Mouse (Mus musculus): ENCODE data around the gene Rtbdn. TPM values are rescaled to one million over a fixed set of nuclear protein-coding genes. Genes with fewer than 3 reads are reported as not detected.

Rtbdn gene
- not detected for total RNA-seq (2023)

DNA sequence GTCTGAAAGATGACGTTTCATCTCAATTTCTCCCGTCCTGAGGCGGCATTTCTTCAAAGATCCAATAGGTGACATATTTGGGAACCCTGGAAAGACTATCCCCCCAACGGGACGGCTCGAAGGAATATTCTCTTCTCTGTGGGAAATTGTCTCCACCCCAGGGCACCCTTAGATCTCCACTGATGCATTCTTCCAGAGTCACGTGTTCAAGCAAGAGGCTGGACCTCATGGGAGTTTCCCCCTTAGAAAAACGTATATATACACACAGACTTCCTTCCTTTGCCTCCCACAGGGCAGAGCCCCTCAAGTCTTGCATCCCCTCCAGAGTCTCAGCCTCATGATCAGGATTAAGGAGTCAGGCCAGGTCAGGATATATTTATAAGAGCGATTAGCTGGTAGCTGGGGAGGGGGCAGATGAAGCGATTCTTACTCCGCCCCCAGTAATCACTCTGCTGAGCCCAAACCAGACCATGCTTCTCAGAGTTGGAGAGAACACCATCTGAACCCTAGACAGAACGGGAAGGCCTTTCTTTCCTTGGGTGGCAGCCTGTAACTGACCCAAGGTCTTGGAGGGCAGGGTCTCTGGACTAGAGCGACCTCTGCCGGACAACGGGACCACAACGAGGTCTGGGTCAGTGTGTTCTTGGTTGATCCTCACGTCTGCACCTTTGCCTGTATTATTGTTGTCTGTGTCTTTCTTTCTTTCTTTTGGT lies at the start of gene Rtbdn:
Gene Rtbdn (plus strand): TSS at position 464 of the 713 bp plus-strand sequence.

GRCm38 (mm10) chr8:84901752-84902151 lies 45.0 kb upstream of the Rtbdn start, which contains the start of gene Klf1:
TSS of gene Klf1 (plus strand) at chr8:84901928.

GRCm38 (mm10) chr8:84908421-84909161 lies 38.2 kb upstream of the Rtbdn start, which contains the start of gene Dnase2a:
TSS of gene Dnase2a (plus strand) at chr8:84908560.

GRCm38 (mm10) chr8:84936962-84937546 lies 9.7 kb upstream of the Rtbdn start, which contains the start of gene Mast1:
TSS of gene Mast1 (minus strand) at chr8:84937359.

DNA sequence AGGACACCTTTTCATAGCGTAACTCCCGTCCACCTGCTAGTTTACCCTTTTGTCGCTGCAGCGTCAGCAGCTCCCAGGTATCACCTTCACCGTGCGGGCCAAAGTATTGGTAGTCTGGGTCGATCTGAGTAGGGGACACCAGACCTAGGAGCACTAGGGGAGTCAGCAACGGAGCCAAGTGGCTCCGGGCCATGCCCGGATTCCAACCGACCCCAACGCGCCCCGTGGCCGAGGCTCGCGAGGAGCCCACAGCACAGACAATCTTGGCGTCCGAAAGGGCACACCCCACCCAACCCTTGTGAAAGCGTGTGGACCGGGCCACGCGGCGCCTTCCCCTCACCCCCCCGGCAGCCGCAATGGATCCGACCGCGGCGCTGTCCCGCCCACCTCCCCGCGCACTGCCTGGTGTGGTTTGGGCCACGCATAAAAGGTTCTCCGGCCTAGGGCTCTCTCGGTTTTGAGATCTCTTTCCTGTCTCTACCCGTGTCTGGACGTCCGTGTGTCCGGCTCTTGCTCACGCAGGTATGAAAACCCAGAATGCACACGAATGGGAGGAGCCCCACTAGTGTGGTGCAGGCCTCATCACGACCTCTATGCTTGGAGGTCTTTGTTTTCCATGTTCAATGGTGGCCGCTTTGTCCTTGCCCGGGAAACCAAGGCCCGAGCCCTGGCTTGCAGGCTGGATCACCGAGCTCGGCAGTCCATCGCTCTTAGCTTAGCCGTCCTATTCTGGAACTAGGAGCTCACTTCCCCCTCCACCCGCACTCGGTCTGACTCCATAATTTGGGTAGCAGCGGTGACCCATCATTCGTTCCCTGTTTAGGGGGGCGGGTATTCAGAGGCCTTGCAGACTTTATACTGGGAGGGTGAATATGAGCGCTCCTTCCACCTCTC lies 22.7 kb downstream of the Rtbdn start, which contains the start of the genes Gm49661, Prdx2 and Rnaseh2a:
Gene Gm49661 (minus strand): TSS at position 193 of the 894 bp plus-strand sequence.
Gene Prdx2 (plus strand): TSS at position 347 of the 894 bp plus-strand sequence.
Gene Rnaseh2a (minus strand): TSS at position 527 of the 894 bp plus-strand sequence.

GRCm38 (mm10) chr8:84978248-84978940 lies 31.6 kb downstream of the Rtbdn start, which contains the start of gene Junb:
TSS of gene Junb (minus strand) at chr8:84978718.

DNA sequence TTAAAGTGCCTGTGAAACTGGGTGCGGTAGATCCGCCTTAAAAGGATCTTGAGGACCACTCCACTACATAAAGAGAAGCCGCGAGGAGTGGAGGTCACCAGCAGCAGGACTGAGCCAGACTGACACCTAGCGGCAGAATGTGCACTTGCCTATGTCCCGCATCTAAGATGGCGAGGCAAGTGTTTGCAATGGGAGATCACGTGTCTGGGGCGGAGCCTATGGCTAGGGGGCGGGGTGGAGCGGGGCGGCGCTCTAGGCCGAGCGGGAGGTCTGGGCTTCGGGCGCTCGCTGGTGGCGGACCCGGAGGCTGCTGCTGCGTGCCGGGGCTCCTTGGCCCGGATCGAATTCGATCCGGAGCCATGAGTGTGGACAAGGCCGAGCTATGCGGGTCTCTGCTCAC lies 43.6 kb downstream of the Rtbdn start, which contains the start of gene Hook2:
Gene Hook2 (plus strand): TSS at position 255 of the 400 bp plus-strand sequence.

Other genes with a start within 250 kb of the Rtbdn start
- 100 to 1,000 TPM; 121 to 155 TPM for gene Lyl1, start 245.5 kb upstream of the Rtbdn start, total RNA-seq (2023)
- gene G430095P16Rik, start 224.0 kb upstream of the Rtbdn start, total RNA-seq (2023): not detected
- gene Nfix, start 146.6 kb upstream of the Rtbdn start, total RNA-seq (2023): 1 to 10 TPM; 2.1 to 3.5 TPM
- gene Dand5, start 124.2 kb upstream of the Rtbdn start, total RNA-seq (2023): 1 to 10 TPM; 3.7 TPM
- gene Gadd45gip1, start 115.5 kb upstream of the Rtbdn start, total RNA-seq (2023): 10 to 100 TPM; 11.6 to 15.1 TPM
- gene Rad23a, start 106.3 kb upstream of the Rtbdn start, total RNA-seq (2023): 10 to 100 TPM; 50.4 to 66.1 TPM
- 100 to 1,000 TPM; 565 to 613 TPM for gene Calr, start 100.1 kb upstream of the Rtbdn start, total RNA-seq (2023)
- gene Farsa, start 90.0 kb upstream of the Rtbdn start, total RNA-seq (2023): 10 to 100 TPM; 77.3 to 81.2 TPM
- gene Syce2, start 74.9 kb upstream of the Rtbdn start, total RNA-seq (2023): 1 to 10 TPM; 5.8 to 8.6 TPM
- 10 to 100 TPM; 22.0 to 32.9 TPM for gene Gcdh, start 53.1 kb upstream of the Rtbdn start, total RNA-seq (2023)
- not detected for gene Klf1, start 45.1 kb upstream of the Rtbdn start, total RNA-seq (2023)
- gene Dnase2a, start 38.4 kb upstream of the Rtbdn start, total RNA-seq (2023): 10 to 100 TPM; 62.8 to 69.8 TPM
- under 1 TPM; 0.30 to 0.32 TPM for gene Mast1, start 9.6 kb upstream of the Rtbdn start, total RNA-seq (2023)
- gene Gm49661, start 22.4 kb downstream of the Rtbdn start, total RNA-seq (2023): not detected
- gene Prdx2, start 22.6 kb downstream of the Rtbdn start, total RNA-seq (2023): 10 to 100 TPM; 49.2 to 58.7 TPM
- gene Rnaseh2a, start 22.8 kb downstream of the Rtbdn start, total RNA-seq (2023): 10 to 100 TPM; 35.8 to 48.7 TPM
- gene Junb, start 31.7 kb downstream of the Rtbdn start, total RNA-seq (2023): 1,000 to 10,000 TPM in 1 of 2 experiments, 100 to 1,000 TPM in 1; 703 to 1,140 TPM
- 1 to 10 TPM; 6.2 to 7.5 TPM for gene Hook2, start 43.6 kb downstream of the Rtbdn start, total RNA-seq (2023)
- gene Best2, start 67.5 kb downstream of the Rtbdn start, total RNA-seq (2023): not detected
- 10 to 100 TPM; 74.7 to 77.8 TPM for gene Asna1, start 78.3 kb downstream of the Rtbdn start, total RNA-seq (2023)
- 100 to 1,000 TPM; 207 to 213 TPM for gene Trir, start 79.8 kb downstream of the Rtbdn start, total RNA-seq (2023)
- gene Tnpo2, start 89.9 kb downstream of the Rtbdn start, total RNA-seq (2023): 10 to 100 TPM; 43.3 to 52.5 TPM
- 10 to 100 TPM; 12.4 to 17.5 TPM for gene Fbxw9, start 113.1 kb downstream of the Rtbdn start, total RNA-seq (2023)
- not detected for gene Gm5741, start 121.0 kb downstream of the Rtbdn start, total RNA-seq (2023)
- 100 to 1,000 TPM; 112 to 143 TPM for gene Dhps, start 124.8 kb downstream of the Rtbdn start, total RNA-seq (2023)
- 10 to 100 TPM; 43.3 to 49.1 TPM for gene Wdr83os, start 133.7 kb downstream of the Rtbdn start, total RNA-seq (2023)
- gene Wdr83, start 134.3 kb downstream of the Rtbdn start, total RNA-seq (2023): 10 to 100 TPM; 15.8 to 22.6 TPM
- gene Man2b1, start 136.3 kb downstream of the Rtbdn start, total RNA-seq (2023): 100 to 1,000 TPM; 166 to 174 TPM
- under 1 TPM; 0.30 to 0.35 TPM for gene Zfp791, start 176.1 kb downstream of the Rtbdn start, total RNA-seq (2023)
- not detected for gene Cks1brt, start 204.9 kb downstream of the Rtbdn start, total RNA-seq (2023)